Mouse (Mus musculus): ENCODE measurements at regions not wholly inside any gene's neighbourhood (a gene's known extent, or its start where the extent isn't known, plus 50 kb on each side); places are given as distances from the start of the nearest gene placed in this dataset.

DNA sequence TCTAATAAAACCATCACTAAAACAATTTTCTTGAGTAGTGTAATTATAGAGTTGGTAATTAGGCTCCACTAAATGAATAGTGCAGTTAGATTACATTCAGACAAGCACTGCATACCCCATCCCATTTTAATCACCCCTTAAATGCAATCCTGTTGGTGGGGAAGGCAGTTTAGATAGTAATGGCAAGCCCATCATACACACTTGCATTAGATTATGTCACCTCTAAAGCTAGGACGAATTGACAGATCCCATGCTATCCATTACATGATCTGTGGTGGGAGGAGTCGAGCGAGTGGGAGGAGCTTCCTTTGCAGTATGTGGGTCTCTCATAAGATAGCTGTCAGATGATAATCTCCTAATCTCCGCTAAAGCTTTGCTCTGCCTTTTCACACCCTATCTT is 247.9 kb upstream of the Prkcq start:
- TF ChIP-seq CTCF (IDR thresholded peaks at IDR 0.05; ENCODE audit: borderline replicate concordance, extremely low read depth, insufficient read depth, insufficient read length) (no peak), POLR2A (IDR thresholded peaks at IDR 0.05; ENCODE audit: borderline replicate concordance, extremely low read depth, insufficient read depth, insufficient read length, poor library complexity, severe bottlenecking) (no peak)
- DNase-seq (ENCODE audit: low read depth) = peak; percentile 22

DNA sequence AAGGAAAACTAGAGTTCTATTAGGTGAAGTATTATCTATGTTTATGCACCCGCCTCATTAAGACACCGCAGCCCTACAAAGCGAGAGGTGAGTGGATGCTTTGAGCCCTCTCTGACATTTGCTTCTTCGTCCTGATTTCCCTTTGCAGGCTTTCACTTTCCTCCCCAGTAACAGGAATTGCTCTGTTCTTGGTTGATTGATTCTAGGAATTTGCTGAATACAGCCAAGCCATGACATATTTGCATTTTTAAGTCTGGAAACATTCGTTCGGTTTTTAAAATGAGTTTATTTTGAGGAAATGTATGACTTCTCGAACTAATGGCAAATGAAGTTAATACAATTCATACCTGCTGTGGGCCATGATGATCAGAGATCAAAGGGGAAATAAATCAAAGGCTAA is 246.5 kb upstream of the Prkcq start:
- DNase-seq (ENCODE audit: low read depth) = no peak
- TF ChIP-seq CTCF (IDR thresholded peaks at IDR 0.05; ENCODE audit: borderline replicate concordance, extremely low read depth, insufficient read depth, insufficient read length) = no peak
- TF ChIP-seq POLR2A (IDR thresholded peaks at IDR 0.05; ENCODE audit: borderline replicate concordance, extremely low read depth, insufficient read depth, insufficient read length, poor library complexity, severe bottlenecking) = no peak

DNA sequence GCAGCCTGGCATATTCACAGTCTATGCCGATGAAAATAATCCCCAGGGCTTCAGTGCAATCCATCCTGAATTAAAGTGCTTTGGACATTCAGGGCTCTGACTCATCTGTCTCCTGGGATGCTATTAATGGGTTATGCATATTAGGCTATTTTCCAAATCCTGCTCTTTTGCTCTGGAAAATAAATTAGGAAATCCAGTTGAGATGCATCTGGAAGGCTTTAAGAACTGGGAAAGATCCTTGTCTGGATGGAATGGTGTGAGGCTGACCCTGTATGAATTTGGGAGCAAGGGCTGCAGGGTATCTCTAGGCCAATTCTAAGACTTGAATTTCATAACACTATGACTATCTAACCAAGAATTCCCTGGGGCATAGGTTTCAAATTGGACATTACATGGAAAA is 234.5 kb upstream of the Prkcq start:
- no peak for TF ChIP-seq CTCF (IDR thresholded peaks at IDR 0.05; ENCODE audit: borderline replicate concordance, extremely low read depth, insufficient read depth, insufficient read length)
- no peak for TF ChIP-seq POLR2A (IDR thresholded peaks at IDR 0.05; ENCODE audit: borderline replicate concordance, extremely low read depth, insufficient read depth, insufficient read length, poor library complexity, severe bottlenecking)
- DNase-seq (ENCODE audit: low read depth) = no peak

DNA sequence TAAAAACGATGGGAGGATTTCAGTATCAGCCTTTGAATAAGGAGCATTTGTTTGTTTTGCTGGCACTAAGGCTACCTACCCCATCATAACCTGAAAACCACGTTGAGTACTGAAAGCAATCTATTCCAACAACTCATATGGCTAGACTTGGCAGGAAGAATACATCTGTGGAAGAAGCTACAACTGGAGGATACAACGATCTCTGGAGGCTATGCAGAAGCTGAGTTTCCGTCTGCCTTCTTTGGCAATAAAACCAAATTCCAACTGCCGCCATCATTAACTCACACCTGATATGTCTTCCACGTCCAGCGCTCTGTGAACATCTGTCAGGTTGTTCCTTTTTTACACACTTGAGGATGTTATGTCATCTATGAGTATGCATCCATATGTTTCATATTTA is 206.7 kb upstream of the Prkcq start:
- TF ChIP-seq CTCF (IDR thresholded peaks at IDR 0.05; ENCODE audit: borderline replicate concordance, extremely low read depth, insufficient read depth, insufficient read length) = no peak
- TF ChIP-seq POLR2A (IDR thresholded peaks at IDR 0.05; ENCODE audit: borderline replicate concordance, extremely low read depth, insufficient read depth, insufficient read length, poor library complexity, severe bottlenecking) = no peak
- DNase-seq (ENCODE audit: low read depth) = no peak

DNA sequence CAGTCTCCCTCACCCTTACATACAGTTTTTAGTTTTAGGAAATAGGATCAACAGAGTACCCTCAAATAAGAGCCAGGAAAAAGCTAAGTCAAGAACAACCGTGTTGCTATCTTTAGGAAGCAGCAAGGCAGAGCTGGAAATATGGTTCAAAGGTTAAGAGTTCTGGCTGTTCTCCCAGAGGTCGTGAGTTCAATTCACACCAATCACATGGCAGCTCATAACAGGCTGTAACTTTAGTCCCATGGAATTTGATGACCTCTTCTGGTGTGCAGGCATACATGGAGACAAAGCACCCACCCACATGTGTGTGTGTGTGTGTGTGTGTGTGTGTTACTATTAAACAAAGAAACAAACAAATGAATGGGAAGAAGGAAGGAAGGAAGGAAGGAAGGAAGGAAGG is 205.0 kb upstream of the Prkcq start:
- DNase-seq (ENCODE audit: low read depth) = no peak
- no peak for TF ChIP-seq CTCF (IDR thresholded peaks at IDR 0.05; ENCODE audit: borderline replicate concordance, extremely low read depth, insufficient read depth, insufficient read length)
- TF ChIP-seq POLR2A (IDR thresholded peaks at IDR 0.05; ENCODE audit: borderline replicate concordance, extremely low read depth, insufficient read depth, insufficient read length, poor library complexity, severe bottlenecking) = no peak

DNA sequence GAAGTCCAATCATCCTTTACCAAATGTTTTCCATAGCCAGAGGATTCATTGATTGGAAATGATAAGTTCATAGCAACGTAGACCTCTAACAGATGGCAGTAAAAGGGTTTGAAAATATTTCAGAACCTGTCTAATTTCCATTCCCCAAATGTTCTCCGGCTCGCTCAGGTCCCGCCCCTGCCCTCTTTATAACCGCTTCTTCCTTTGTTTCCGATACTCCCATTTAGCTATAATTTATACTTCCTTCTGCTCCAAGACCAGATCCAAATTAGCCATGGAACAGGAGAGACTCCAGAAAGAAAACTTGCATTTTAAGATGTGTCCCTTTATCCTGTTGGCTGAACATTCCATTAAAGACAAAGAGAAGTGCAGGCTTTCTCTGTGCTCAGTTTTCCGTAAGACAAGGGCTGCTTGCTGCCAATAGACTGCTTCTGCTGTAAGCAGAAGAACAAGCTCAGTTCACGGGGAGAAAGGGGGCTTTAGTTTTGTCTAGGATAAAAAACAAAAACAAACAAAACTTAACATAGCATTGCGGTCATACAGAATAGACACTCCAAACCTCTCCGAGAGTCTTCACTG is 202.7 kb upstream of the Prkcq start:
- peak; percentile 81 for DNase-seq (ENCODE audit: low read depth)
- TF ChIP-seq CTCF (IDR thresholded peaks at IDR 0.05; ENCODE audit: borderline replicate concordance, extremely low read depth, insufficient read depth, insufficient read length) (no peak), POLR2A (IDR thresholded peaks at IDR 0.05; ENCODE audit: borderline replicate concordance, extremely low read depth, insufficient read depth, insufficient read length, poor library complexity, severe bottlenecking) (no peak)

DNA sequence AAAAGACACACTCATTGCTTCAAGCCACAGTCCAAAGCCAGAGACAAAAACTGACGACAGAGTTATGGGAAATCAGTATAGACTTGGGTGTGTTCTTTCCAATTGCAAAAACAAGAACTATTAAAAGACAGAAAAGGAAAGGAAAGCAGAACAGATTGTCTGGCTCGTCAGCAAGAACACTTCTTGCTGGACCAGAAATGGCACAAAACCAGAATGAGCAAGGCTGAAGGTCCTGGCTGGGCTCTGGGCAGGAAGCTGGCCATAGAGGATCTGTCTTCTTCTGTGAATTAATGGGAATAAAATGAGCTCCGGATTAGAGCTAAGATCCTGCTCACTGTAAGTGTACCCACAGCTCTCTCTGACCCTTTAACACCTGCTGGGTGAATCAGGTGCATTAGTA is 199.9 kb upstream of the Prkcq start:
- no peak for DNase-seq (ENCODE audit: low read depth)
- TF ChIP-seq POLR2A (IDR thresholded peaks at IDR 0.05; ENCODE audit: borderline replicate concordance, extremely low read depth, insufficient read depth, insufficient read length, poor library complexity, severe bottlenecking) (no peak), CTCF (IDR thresholded peaks at IDR 0.05; ENCODE audit: borderline replicate concordance, extremely low read depth, insufficient read depth, insufficient read length) (no peak)

DNA sequence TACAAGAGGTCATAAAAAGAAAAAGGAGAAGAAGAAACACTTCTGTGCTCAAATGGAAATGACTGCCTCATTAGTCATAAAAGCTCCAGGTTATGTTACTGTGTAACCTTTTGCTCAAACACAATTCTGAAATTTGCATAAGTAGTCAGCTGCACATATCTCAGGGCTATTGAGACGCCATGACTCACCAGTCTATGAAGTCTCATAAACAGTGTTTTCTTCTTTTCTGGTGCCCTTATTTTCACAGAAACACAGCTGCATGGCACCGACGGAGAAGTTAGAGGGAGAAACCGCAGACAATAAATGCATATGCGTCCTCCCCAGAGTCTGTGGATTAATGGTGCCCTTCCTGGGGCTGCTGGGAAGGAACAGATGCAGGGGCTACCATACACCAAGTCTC is 193.1 kb upstream of the Prkcq start:
- no peak for DNase-seq (ENCODE audit: low read depth)
- no peak for TF ChIP-seq CTCF (IDR thresholded peaks at IDR 0.05; ENCODE audit: borderline replicate concordance, extremely low read depth, insufficient read depth, insufficient read length)
- no peak for TF ChIP-seq POLR2A (IDR thresholded peaks at IDR 0.05; ENCODE audit: borderline replicate concordance, extremely low read depth, insufficient read depth, insufficient read length, poor library complexity, severe bottlenecking)

DNA sequence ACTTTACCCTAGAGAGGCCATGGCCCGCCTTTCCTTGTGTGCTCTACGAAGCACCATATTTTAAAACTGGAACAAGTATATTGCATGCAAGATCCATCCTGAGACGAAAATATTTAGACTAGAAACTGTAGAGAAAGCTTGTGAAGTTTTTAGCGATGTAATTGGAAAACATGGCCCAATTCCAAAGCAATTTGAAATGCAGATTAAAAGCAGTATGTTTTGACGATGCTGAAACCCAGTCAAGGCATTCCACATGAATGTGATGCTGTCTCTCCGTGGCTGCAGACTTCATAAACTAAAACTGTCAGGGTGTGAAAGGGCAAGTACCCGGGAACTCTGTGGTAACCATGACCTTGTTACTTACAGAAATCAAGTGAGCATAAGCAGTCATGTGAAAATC is 185.8 kb upstream of the Prkcq start:
- DNase-seq (ENCODE audit: low read depth) = peak; percentile 59
- TF ChIP-seq CTCF (IDR thresholded peaks at IDR 0.05; ENCODE audit: borderline replicate concordance, extremely low read depth, insufficient read depth, insufficient read length) = no peak
- no peak for TF ChIP-seq POLR2A (IDR thresholded peaks at IDR 0.05; ENCODE audit: borderline replicate concordance, extremely low read depth, insufficient read depth, insufficient read length, poor library complexity, severe bottlenecking)

DNA sequence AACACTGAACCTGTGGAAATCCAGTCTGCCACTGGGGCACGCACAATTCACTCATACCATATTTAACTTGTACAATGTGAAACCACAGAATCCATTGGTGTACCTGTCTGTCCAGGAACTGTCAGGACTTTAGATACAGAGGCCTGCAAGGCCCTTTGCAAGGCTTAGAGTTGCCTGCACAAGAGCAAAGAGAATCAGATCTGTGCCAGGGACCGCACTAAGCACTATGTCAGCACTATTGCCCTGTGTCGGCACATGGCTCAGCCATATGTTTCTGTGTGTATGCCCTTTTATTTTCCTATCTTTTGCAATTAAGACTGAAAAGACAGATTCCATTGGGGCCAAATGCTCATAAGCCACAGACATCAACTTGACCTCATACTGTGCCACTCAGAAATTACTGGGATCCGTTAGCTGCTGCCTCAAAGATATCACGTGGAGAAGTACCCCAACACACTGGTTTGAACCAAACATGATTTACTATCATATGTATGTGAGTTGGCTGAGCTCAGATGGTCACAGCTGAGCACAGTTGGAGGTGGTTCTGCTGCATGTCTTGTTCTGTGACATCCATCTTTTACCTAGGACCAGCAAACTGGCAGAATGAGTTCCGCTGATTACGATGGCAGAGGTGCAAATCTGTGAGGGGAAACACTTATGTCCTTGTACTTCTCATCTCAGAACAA is 181.7 kb upstream of the Prkcq start:
- TF ChIP-seq POLR2A (IDR thresholded peaks at IDR 0.05; ENCODE audit: borderline replicate concordance, extremely low read depth, insufficient read depth, insufficient read length, poor library complexity, severe bottlenecking) = no peak
- no peak for TF ChIP-seq CTCF (IDR thresholded peaks at IDR 0.05; ENCODE audit: borderline replicate concordance, extremely low read depth, insufficient read depth, insufficient read length)
- no peak for DNase-seq (ENCODE audit: low read depth)

DNA sequence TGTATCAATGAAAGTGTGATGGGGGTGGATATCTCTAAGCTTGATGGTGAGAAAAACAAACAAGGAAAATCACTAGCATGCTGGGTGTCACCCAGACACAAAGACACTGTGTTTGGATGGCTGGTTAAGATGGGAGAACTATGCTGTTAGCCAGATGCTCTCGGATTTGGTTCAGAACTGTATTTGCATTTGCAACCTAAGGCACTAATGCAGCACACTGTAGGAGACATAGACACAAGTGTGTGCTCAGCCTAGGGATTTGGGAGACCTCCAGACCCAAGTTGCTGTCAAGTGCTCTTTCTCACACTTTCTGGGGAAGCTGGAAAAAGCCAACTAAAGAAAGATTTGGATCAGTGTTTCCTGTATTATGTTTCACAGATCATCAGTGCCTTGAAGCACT is 173.1 kb upstream of the Prkcq start:
- DNase-seq (ENCODE audit: low read depth) = no peak
- no peak for TF ChIP-seq CTCF (IDR thresholded peaks at IDR 0.05; ENCODE audit: borderline replicate concordance, extremely low read depth, insufficient read depth, insufficient read length)
- no peak for TF ChIP-seq POLR2A (IDR thresholded peaks at IDR 0.05; ENCODE audit: borderline replicate concordance, extremely low read depth, insufficient read depth, insufficient read length, poor library complexity, severe bottlenecking)

DNA sequence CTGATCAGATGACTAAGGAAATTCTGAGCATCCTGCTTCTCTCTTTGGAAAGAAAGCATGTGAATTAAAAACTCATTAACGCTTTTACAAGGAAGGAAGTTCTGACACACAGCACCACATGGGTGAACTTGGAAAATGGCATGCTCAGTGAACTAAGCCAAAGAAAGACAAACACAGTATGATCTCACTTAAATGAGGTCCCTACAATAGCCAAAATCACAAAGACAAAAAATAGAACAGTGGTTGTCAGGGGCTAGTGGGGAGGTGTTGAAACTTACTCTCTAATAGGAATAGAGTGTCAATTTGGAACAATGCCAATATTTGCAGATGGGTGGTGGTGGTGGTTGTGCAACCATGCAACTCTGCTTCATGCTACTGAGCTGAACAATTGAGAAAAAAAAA is 172.7 kb upstream of the Prkcq start:
- DNase-seq (ENCODE audit: low read depth) = peak; percentile 67
- no peak for TF ChIP-seq POLR2A (IDR thresholded peaks at IDR 0.05; ENCODE audit: borderline replicate concordance, extremely low read depth, insufficient read depth, insufficient read length, poor library complexity, severe bottlenecking)
- TF ChIP-seq CTCF (IDR thresholded peaks at IDR 0.05; ENCODE audit: borderline replicate concordance, extremely low read depth, insufficient read depth, insufficient read length) = no peak

Measured in brain, embryonic 14.5 days (tissue).